Mouse (Mus musculus) liver, embryonic 12.5 days (tissue): ENCODE results near the gene Kcnb1. TPM values are rescaled to one million over a fixed set of nuclear protein-coding genes. Genes with fewer than 3 reads are reported as not detected.

Experiments
- ATAC-seq: fragments of 200-750 bp; cut with Nextera tagmentation; 2 replicates; pipeline ENCODE4 v1.8.0; 2017; ENCODE audit warnings: moderate number of reproducible peaks, mild to moderate bottlenecking, moderate library complexity
- H3K27ac ChIP-seq: fragments of 300-500 bp; sonication (generic); 2 replicates; pipeline ENCODE4 v1.5.1; 2016; ENCODE audit warnings: mild to moderate bottlenecking
- H3K27me3 ChIP-seq: fragments of 300-500 bp; sonication (generic); replicated peaks from 2 replicates; pipeline ENCODE4 v1.6.1; 2016; ENCODE audit warnings: mild to moderate bottlenecking, moderate library complexity
- H3K36me3 ChIP-seq: fragments of 300-500 bp; sonication (generic); 2 replicates; pipeline ENCODE4 v1.6.1; 2016; ENCODE audit warnings: mild to moderate bottlenecking, moderate library complexity
- H3K4me1 ChIP-seq: fragments of 300-500 bp; sonication (generic); 2 replicates; pipeline ENCODE4 v1.6.1; 2016
- H3K4me2 ChIP-seq: fragments of 300-500 bp; sonication (generic); 2 replicates; pipeline ENCODE4 v1.6.1; 2016; ENCODE audit warnings: mild to moderate bottlenecking, moderate library complexity
- H3K4me3 ChIP-seq: fragments of 300-500 bp; sonication (generic); 2 replicates; pipeline ENCODE4 v1.5.1; 2016; ENCODE audit warnings: mild to moderate bottlenecking, moderate library complexity
- H3K9ac ChIP-seq: fragments of 300-500 bp; sonication (generic); 2 replicates; pipeline ENCODE4 v1.6.1; 2016; ENCODE audit warnings: mild to moderate bottlenecking, moderate library complexity
- H3K9me3 ChIP-seq: fragments of 300-500 bp; sonication (generic); replicated peaks from 2 replicates; pipeline ENCODE4 v1.6.1; 2016; ENCODE audit warnings: mild to moderate bottlenecking, moderate library complexity
- WGBS: fragments of 180-500 bp; shearing (Covaris S2); methylation state at CpG from one replicate; pipeline ENCODE4 v1.1.7; 2016; ENCODE audit not compliant: insufficient replicate concordance; 5-methylcytosine and 5-hydroxymethylcytosine counted together
- polyA plus RNA-seq: library from polyadenylated mRNA; unstranded; fragments of >200 nt; fragmentation: Nextera tagmentation; extraction: Ambion mirVana; gene quantifications from 2 replicates; pipeline ENCODE4 v1.2.1, GENCODE M21; 2016

Kcnb1 gene
- polyA plus RNA-seq, 1 experiment from 2014 or later, result 0.43 TPM

GRCm38 (mm10) chr2:167201463-167202291 lies 11.7 kb upstream of the Kcnb1 start:
- Histone ChIP-seq H3K9me3 (no peaks in the 10 kb centered on the region), H3K9ac (no peak overlapping the region), H3K4me1 (no peaks in the 10 kb centered on the region), H3K36me3 (no peaks in the 10 kb centered on the region), H3K4me3 (no peak overlapping the region), H3K27ac (no peak overlapping the region), H3K27me3 (peaks cover 3% of the 10 kb centered on the region; the same call in 1 of the 2 replicates), H3K4me2 (no peak overlapping the region)
- no peak for ATAC-seq
- WGBS, result 39% methylated on average over 16 of the region's 16 CpGs

GRCm38 (mm10) chr2:167198660-167199427 lies 8.9 kb upstream of the Kcnb1 start:
- 60% methylated on average over 13 of the region's 13 CpGs for WGBS
- no peaks in the 10 kb centered on the region for H3K36me3 ChIP-seq
- no peaks in the 10 kb centered on the region for H3K4me1 ChIP-seq
- no peak overlapping the region for H3K27ac ChIP-seq
- H3K27me3 ChIP-seq, result peaks cover 3% of the 10 kb centered on the region; the same call in 1 of the 2 replicates
- H3K4me2 ChIP-seq, result no peak overlapping the region
- ATAC-seq, result no peak
- no peak overlapping the region for H3K4me3 ChIP-seq
- no peak overlapping the region for H3K9ac ChIP-seq
- H3K9me3 ChIP-seq, result 0 out of 2 replicates have a peak, but pooled peaks cover 3% of the 10 kb centered on the region

GRCm38 (mm10) chr2:167193361-167193760 lies 3.4 kb upstream of the Kcnb1 start:
- H3K9me3 ChIP-seq, result 0 out of 2 replicates have a peak, but pooled peaks cover 6% of the 10 kb centered on the region
- ATAC-seq, result no peak
- no peak overlapping the region for H3K4me2 ChIP-seq
- WGBS, result 58% methylated on average over 3 of the region's 3 CpGs
- H3K4me3 ChIP-seq, result no peak overlapping the region
- H3K4me1 ChIP-seq, result peaks cover 19% of the 10 kb centered on the region
- no peaks in the 10 kb centered on the region for H3K36me3 ChIP-seq
- no peak overlapping the region for H3K27ac ChIP-seq
- H3K27me3 ChIP-seq, result peaks cover 46% of the 10 kb centered on the region
- H3K9ac ChIP-seq, result no peak overlapping the region

- Histone ChIP-seq H3K4me3 (peak overlapping the region; percentile 47), H3K9ac (no peak overlapping the region), H3K27ac (no peak overlapping the region), H3K9me3 (0 out of 2 replicates have a peak, but pooled peaks cover 6% of the 10 kb centered on the region), H3K36me3 (no peaks in the 10 kb centered on the region), H3K27me3 (peaks cover 85% of the 10 kb centered on the region), H3K4me1 (peaks cover 21% of the 10 kb centered on the region), H3K4me2 (peak overlapping the region; percentile 72)
- WGBS, result 1% methylated on average over 61 of the region's 91 CpGs
- no peak for ATAC-seq
These were observed 472 bp downstream of the Kcnb1 start for GRCm38 (mm10) chr2:167189291-167190075.

- Histone ChIP-seq H3K27ac (no peak overlapping the region), H3K9me3 (no peaks in the 10 kb centered on the region), H3K36me3 (no peaks in the 10 kb centered on the region), H3K4me3 (peak overlapping the region; percentile 47), H3K4me2 (peak overlapping the region; percentile 72), H3K4me1 (peaks cover 21% of the 10 kb centered on the region), H3K9ac (no peak overlapping the region), H3K27me3 (peaks cover 87% of the 10 kb centered on the region)
- WGBS, result 18% methylated on average over 57 of the region's 83 CpGs
- ATAC-seq, result peak; percentile 54
These were observed 1.4 kb downstream of the Kcnb1 start for GRCm38 (mm10) chr2:167188315-167189207.

GRCm38 (mm10) chr2:167187119-167187518 lies 2.8 kb downstream of the Kcnb1 start:
- Histone ChIP-seq H3K36me3 (no peaks in the 10 kb centered on the region), H3K4me3 (no peak overlapping the region), H3K4me1 (peaks cover 21% of the 10 kb centered on the region), H3K9ac (no peak overlapping the region), H3K9me3 (no peaks in the 10 kb centered on the region), H3K27ac (no peak overlapping the region), H3K27me3 (peaks cover 79% of the 10 kb centered on the region), H3K4me2 (no peak overlapping the region)
- 66% methylated on average over 5 of the region's 5 CpGs for WGBS
- ATAC-seq, result no peak

GRCm38 (mm10) chr2:167186544-167186943 lies 3.4 kb downstream of the Kcnb1 start:
- Histone ChIP-seq H3K4me3 (no peak overlapping the region), H3K4me2 (no peak overlapping the region), H3K27me3 (peaks cover 79% of the 10 kb centered on the region), H3K9me3 (no peaks in the 10 kb centered on the region), H3K9ac (no peak overlapping the region), H3K36me3 (no peaks in the 10 kb centered on the region), H3K27ac (no peak overlapping the region), H3K4me1 (peaks cover 21% of the 10 kb centered on the region)
- no peak for ATAC-seq
- WGBS, result 45% methylated on average over 10 of the region's 10 CpGs

- no peak for ATAC-seq
- Histone ChIP-seq H3K4me2 (no peak overlapping the region), H3K36me3 (no peaks in the 10 kb centered on the region), H3K4me1 (peaks cover 21% of the 10 kb centered on the region), H3K9ac (no peak overlapping the region), H3K27me3 (peaks cover 75% of the 10 kb centered on the region), H3K27ac (no peak overlapping the region), H3K9me3 (no peaks in the 10 kb centered on the region), H3K4me3 (no peak overlapping the region)
- WGBS, result 52% methylated on average over 13 of the region's 13 CpGs
These were observed 4.0 kb downstream of the Kcnb1 start for GRCm38 (mm10) chr2:167186003-167186402.

- ATAC-seq, result no peak
- H3K27ac ChIP-seq, result no peak overlapping the region
- no peaks in the 10 kb centered on the region for H3K9me3 ChIP-seq
- peaks cover 75% of the 10 kb centered on the region for H3K27me3 ChIP-seq
- H3K36me3 ChIP-seq, result no peaks in the 10 kb centered on the region
- H3K4me3 ChIP-seq, result no peak overlapping the region
- H3K4me1 ChIP-seq, result peaks cover 19% of the 10 kb centered on the region
- WGBS, result 46% methylated on average over 2 of the region's 2 CpGs
- no peak overlapping the region for H3K4me2 ChIP-seq
- no peak overlapping the region for H3K9ac ChIP-seq
These were observed 4.5 kb downstream of the Kcnb1 start for GRCm38 (mm10) chr2:167185432-167185831.

GRCm38 (mm10) chr2:167181662-167182389 lies 8.1 kb downstream of the Kcnb1 start:
- WGBS, result 71% methylated on average over 14 of the region's 14 CpGs
- no peak for ATAC-seq
- Histone ChIP-seq H3K9ac (no peak overlapping the region), H3K9me3 (no peaks in the 10 kb centered on the region), H3K36me3 (no peaks in the 10 kb centered on the region), H3K4me2 (no peak overlapping the region), H3K27ac (no peak overlapping the region), H3K4me3 (no peak overlapping the region), H3K27me3 (peaks cover 50% of the 10 kb centered on the region), H3K4me1 (no peaks in the 10 kb centered on the region)
